20 mouse cellular contexts compared by ENCODE assay signal in the genomic region with DNA sequence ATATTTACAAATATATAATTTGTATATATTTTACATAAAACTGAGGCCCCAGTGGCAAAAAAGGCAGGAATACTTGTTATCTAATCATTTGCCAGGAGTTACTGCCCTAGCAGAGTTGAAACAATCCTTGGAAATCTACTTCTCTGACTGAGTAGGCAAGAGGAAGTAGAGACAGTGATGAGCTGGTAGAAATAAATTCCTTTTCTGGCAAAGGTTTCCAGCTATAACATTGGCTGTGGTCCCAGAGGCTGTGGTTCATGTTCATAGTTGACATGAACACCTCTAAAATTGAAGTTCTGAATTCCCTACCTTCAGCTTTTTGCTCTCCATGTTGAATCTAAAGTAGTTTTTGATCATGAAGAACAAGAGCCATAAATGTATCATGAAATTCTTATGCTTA. TPM values are rescaled to one million over a fixed set of nuclear protein-coding genes. Genes with fewer than 3 reads are reported as not detected.
A peak's percentile ranks its signal among the peaks of the same experiment; 100 is the strongest.
DNase-seq lines count a peak whose midpoint lies in the region; ATAC-seq and TF ChIP-seq lines count a peak whose summit lies in the region.
"Had no signal": no experiment of that assay in that cellular context is flagged by ENCODE, and none has a peak within 500 bp of the region (broad histone marks: within the 10 kb centered on the region; RNA-seq: fewer than 3 reads in every experiment).

No protein-coding gene starts in this region.

- H3K79me2 ChIP-seq in MEL (ENCODE audit: control insufficient read depth, insufficient read depth, low read length, poor library complexity) = no peaks in the 10 kb centered on the region

- no peak for TF ChIP-seq POLR2A in MEL (IDR thresholded peaks at IDR 0.05; ENCODE audit: control insufficient read depth in 1 of 2, insufficient read depth in 1 of 2, low read depth in 1 of 2, low read length in 2 of 2, poor library complexity in 1 of 2)
- TF ChIP-seq POLR2A in bone marrow macrophage, adult 2 months (IDR thresholded peaks at IDR 0.05; ENCODE audit: borderline replicate concordance, low read depth, low read length) = no peak

- peak; percentile 68 for ATAC-seq in lung, embryonic 14.5 days (ENCODE audit: insufficient read depth)
- no peak for ATAC-seq in granulocyte monocyte progenitor cell, adult 5-6 weeks (replicated peaks; ENCODE audit: poor library complexity, severe bottlenecking)

- H3K27ac ChIP-seq in lung, embryonic 14.5 days (ENCODE audit: low read depth) = no peak overlapping the region
- H3K27ac ChIP-seq in MEL (ENCODE audit: control insufficient read depth, low read depth, low read length) = no peak overlapping the region
- H3K27ac ChIP-seq in bone marrow macrophage, adult 2 months (ENCODE audit: insufficient read depth, low read depth, low read length) = 0 out of 2 replicates have a peak overlapping the region, but pooled peaks have one; percentile 2
- H3K27ac ChIP-seq: embryonic facial prominence, embryonic 15.5 days; forebrain, embryonic 13.5 days; hindbrain, embryonic 10.5 days; limb, embryonic 15.5 days; midbrain, embryonic 10.5 days had no signal

- TF ChIP-seq EP300 in MEL (IDR thresholded peaks at IDR 0.05; ENCODE audit: low read depth in 1 of 2, low read length in 2 of 2) = 0 out of 4 replicates have a peak, but pooled peaks of 1 of the 2 experiments have one; percentile 32

- DNase-seq in cerebellum, postnatal 14 days = peak; percentile 7 to 37
- DNase-seq in cerebellum, postnatal 36 days = no peak
- peak; percentile 81 for DNase-seq in lung, embryonic 14.5 days
- no peak for DNase-seq in lung, adult 18-20 months
- DNase-seq in MEL (ENCODE audit: low read depth, low spot score) = peak; percentile 75
- DNase-seq in urinary bladder, postnatal 25 days (ENCODE audit: low spot score) = no peak
- DNase-seq: thymus, postnatal 14 days had no signal

- TF ChIP-seq RAD21 in MEL (IDR thresholded peaks at IDR 0.05; ENCODE audit: low read depth, low read length) = peak; percentile 6

- H3K4me1 ChIP-seq in lung, embryonic 14.5 days (ENCODE audit: insufficient read depth) = 0 out of 2 replicates have a peak, but pooled peaks cover 4% of the 10 kb centered on the region
- H3K4me1 ChIP-seq in MEL (ENCODE audit: control insufficient read depth in 1 of 2, insufficient read depth in 2 of 2, low read length in 2 of 2) = peaks cover 5 to 9% of the 10 kb centered on the region in 2 experiments; a peak in 3 of 4 replicates
- H3K4me1 ChIP-seq in bone marrow macrophage, adult 2 months (ENCODE audit: control insufficient read depth, insufficient read depth, low read length) = peaks cover 25% of the 10 kb centered on the region
- H3K4me1 ChIP-seq: embryonic facial prominence, embryonic 15.5 days; forebrain, embryonic 13.5 days; hindbrain, embryonic 10.5 days; midbrain, embryonic 10.5 days had no signal

- TF ChIP-seq CTCF in lung, embryonic 14.5 days (IDR thresholded peaks at IDR 0.05; ENCODE audit: low read depth) = no peak
- no peak for TF ChIP-seq CTCF in MEL (IDR thresholded peaks at IDR 0.05 in 2 of 3, conservative IDR thresholded peaks at IDR 0.05 in 1 of 3; ENCODE audit: control insufficient read depth in 1 of 3, insufficient read depth in 1 of 3, low read depth in 2 of 3, low read length in 3 of 3, poor library complexity in 1 of 3, severe bottlenecking in 1 of 3)
- no peak for TF ChIP-seq CTCF in bone marrow macrophage, adult 2 months (IDR thresholded peaks at IDR 0.05; ENCODE audit: low read depth, low read length)

- H3K9me3 ChIP-seq in lung, embryonic 14.5 days (ENCODE audit: low read depth, low read length) = no peaks in the 10 kb centered on the region
- H3K9me3 ChIP-seq in MEL (replicated peaks; ENCODE audit: insufficient read depth, low read length) = no peaks in the 10 kb centered on the region
- H3K9me3 ChIP-seq: embryonic facial prominence, embryonic 15.5 days; forebrain, embryonic 13.5 days; hindbrain, embryonic 10.5 days; limb, embryonic 15.5 days; midbrain, embryonic 10.5 days had no signal

- no peaks in the 10 kb centered on the region for H3K27me3 ChIP-seq in lung, embryonic 14.5 days (ENCODE audit: insufficient read depth, low read length)
- H3K27me3 ChIP-seq in MEL (ENCODE audit: control insufficient read depth in 1 of 2, insufficient read depth in 2 of 2, low read length in 2 of 2) = no peaks in the 10 kb centered on the region
- H3K27me3 ChIP-seq: embryonic facial prominence, embryonic 15.5 days; forebrain, embryonic 13.5 days; limb, embryonic 15.5 days had no signal

- no peak overlapping the region for H3K4me2 ChIP-seq in lung, embryonic 14.5 days
- H3K4me2 ChIP-seq: embryonic facial prominence, embryonic 15.5 days; forebrain, embryonic 13.5 days; limb, embryonic 15.5 days had no signal

- no peaks in the 10 kb centered on the region for H3K36me3 ChIP-seq in lung, embryonic 14.5 days (ENCODE audit: insufficient read depth)
- H3K36me3 ChIP-seq in MEL (ENCODE audit: control insufficient read depth in 1 of 2, insufficient read depth in 2 of 2, low read length in 2 of 2) = peaks cover 0 to 10% of the 10 kb centered on the region in 2 experiments; a peak in 2 of 4 replicates
- H3K36me3 ChIP-seq: embryonic facial prominence, embryonic 15.5 days; hindbrain, embryonic 10.5 days; limb, embryonic 15.5 days; midbrain, embryonic 10.5 days had no signal

- H3K4me3 ChIP-seq in lung, embryonic 14.5 days (ENCODE audit: low read depth, low read length) = no peak overlapping the region
- no peak overlapping the region for H3K4me3 ChIP-seq in MEL (ENCODE audit: control insufficient read depth in 1 of 2, insufficient read depth in 1 of 2, low read depth in 2 of 2, low read length in 2 of 2)
- no peak overlapping the region for H3K4me3 ChIP-seq in bone marrow macrophage, adult 2 months (ENCODE audit: insufficient read depth, low read length)
- H3K4me3 ChIP-seq: embryonic facial prominence, embryonic 15.5 days; forebrain, embryonic 13.5 days; hindbrain, embryonic 10.5 days; limb, embryonic 15.5 days; midbrain, embryonic 10.5 days had no signal

- no peak overlapping the region for H3K9ac ChIP-seq in lung, embryonic 14.5 days
- no peak overlapping the region for H3K9ac ChIP-seq in MEL (ENCODE audit: control insufficient read depth, low read depth, low read length, poor library complexity, severe bottlenecking)
- H3K9ac ChIP-seq: embryonic facial prominence, embryonic 15.5 days; forebrain, embryonic 13.5 days; limb, embryonic 15.5 days; liver, postnatal 0 days had no signal

TF ChIP-seq in MEL, 35 proteins besides CTCF, POLR2A, EP300 and RAD21:
- TF ChIP-seq NRF1 (IDR thresholded peaks at IDR 0.05; ENCODE audit: insufficient read depth, low read depth, low read length, poor library complexity, severe bottlenecking) (no peak), TBP (IDR thresholded peaks at IDR 0.05; ENCODE audit: low read depth, low read length) (no peak)

RNA-seq across cellular contexts. Expression of a gene that starts 43.3 kb away (rescaled TPM):
- 88.4 and 96.9 TPM in 2 replicates for polyA plus RNA-seq in lung, embryonic 14.5 days (2014; fragmentation: Nextera tagmentation; extraction: Ambion mirVana)
- total RNA-seq in MEL (2012; rRNA removed) = 171 and 195 TPM in 2 replicates
- 100 to 1,000 TPM; 193 to 279 TPM for polyA plus RNA-seq in MEL (2012; ENCODE audit: insufficient read depth in 1 of 2, insufficient read length in 2 of 2, low read depth in 1 of 2, low replicate concordance in 2 of 2, missing spikeins in 1 of 2)
- polyA plus RNA-seq in bone marrow macrophage, adult 2 months (2012; ENCODE audit: insufficient read depth, insufficient read length, missing spikeins) = 12.8 and 21.6 TPM in 2 replicates
- total RNA-seq in granulocyte monocyte progenitor cell, adult 5-6 weeks (2014; fragmentation: Nextera tagmentation) = 87.2 and 136 TPM in 2 replicates
- 102 and 114 TPM in 2 replicates for total RNA-seq in granulocyte monocyte progenitor cell, adult 5-6 weeks (2017)

RNA-seq across cellular contexts. Expression of a gene that starts 51.8 kb away (rescaled TPM):
- not detected in 2 replicates for polyA plus RNA-seq in lung, embryonic 14.5 days (2014; fragmentation: Nextera tagmentation; extraction: Ambion mirVana)
- total RNA-seq in MEL (2012; rRNA removed) = not detected in 2 replicates
- polyA plus RNA-seq in MEL (2012; ENCODE audit: insufficient read depth in 1 of 2, insufficient read length in 2 of 2, low read depth in 1 of 2, low replicate concordance in 2 of 2, missing spikeins in 1 of 2) = under 1 TPM in 1 of 2 experiments, not detected in 1; 0.67 TPM
- polyA plus RNA-seq in bone marrow macrophage, adult 2 months (2012; ENCODE audit: insufficient read depth, insufficient read length, missing spikeins) = not detected in 2 replicates
- total RNA-seq in granulocyte monocyte progenitor cell, adult 5-6 weeks (2014; fragmentation: Nextera tagmentation) = not detected in 2 replicates
- not detected in 2 replicates for total RNA-seq in granulocyte monocyte progenitor cell, adult 5-6 weeks (2017)
- total RNA-seq: adrenal gland, postnatal 10 days; ES-E14; gastrocnemius, postnatal 14 days; layer of hippocampus, postnatal 10 days had no signal
- polyA plus RNA-seq: embryonic facial prominence, embryonic 15.5 days; forebrain, embryonic 13.5 days; hindbrain, embryonic 10.5 days; limb, embryonic 15.5 days; liver, postnatal 0 days; midbrain, embryonic 10.5 days; neural tube, embryonic 14.5 days had no signal

Comparison
In these comparisons a context has a peak if more than half of its experiments do, and no peak if none do; other contexts are left out.
1. DNase-seq: peak in cerebellum, postnatal 14 days (2 of 2), lung, embryonic 14.5 days (single experiment) and MEL (single experiment); none in cerebellum, postnatal 36 days (0 of 2), lung, adult 18-20 months (0 of 2) and urinary bladder, postnatal 25 days (single experiment).